Mouse (Mus musculus) G1E (cell line): ENCODE results near the gene Vps39. TPM values are rescaled to one million over a fixed set of nuclear protein-coding genes. Genes with fewer than 3 reads are reported as not detected.

ENCODE experiments used
- ATAC-seq: 2 replicates; pipeline ENCODE4 v1.8.0; 2016; ENCODE audit warnings: mild to moderate bottlenecking; ENCODE audit not compliant: insufficient number of reproducible peaks, poor library complexity, low FRiP score, severe bottlenecking; ENCODE audit errors: extremely low read depth
- DNase-seq: peaks from one replicate; pipeline ENCODE4 v3.0.0; 2012; ENCODE audit warnings: low spot score
- H3K27me3 ChIP-seq: 2 replicates; pipeline ENCODE4 v1.6.1; 2012; ENCODE audit warnings: mild to moderate bottlenecking, low read length, inconsistent platforms; ENCODE audit not compliant: insufficient read depth
- H3K36me3 ChIP-seq: replicated peaks from 2 replicates; pipeline ENCODE3; 2012; ENCODE audit warnings: mild to moderate bottlenecking, inconsistent platforms
- H3K4me1 ChIP-seq: 2 replicates; pipeline ENCODE4 v1.6.1; 2012; ENCODE audit warnings: low read depth, low read length, inconsistent platforms, mixed read lengths; ENCODE audit not compliant: insufficient read depth
- H3K4me3 ChIP-seq: 2 replicates; pipeline ENCODE4 v1.5.1; 2012; ENCODE audit warnings: low read depth, mild to moderate bottlenecking, inconsistent platforms, low read length, moderate library complexity, mixed read lengths
- H3K9me3 ChIP-seq: replicated peaks from 2 replicates; pipeline ENCODE4 v1.6.1; 2012; ENCODE audit warnings: inconsistent platforms
- CTCF ChIP-seq: IDR thresholded peaks from 2 replicates; pipeline ENCODE4 v1.5.1; 2012; ENCODE audit warnings: low read depth, low read length, inconsistent platforms, mixed read lengths
- GATA1 ChIP-seq: IDR thresholded peaks from 2 replicates; pipeline ENCODE4 v1.6.1; 2012; ENCODE audit warnings: borderline replicate concordance, low read length, inconsistent platforms, mixed read lengths
- GATA2 ChIP-seq: IDR thresholded peaks from 2 replicates; pipeline ENCODE4 v1.6.1; 2012; ENCODE audit warnings: low read depth, low read length, inconsistent platforms, borderline replicate concordance
- POLR2AphosphoS5 ChIP-seq: IDR thresholded peaks from 2 replicates; pipeline ENCODE4 v1.6.1; 2012; ENCODE audit warnings: low read depth, low read length, inconsistent platforms; ENCODE audit not compliant: insufficient replicate concordance
- TAL1 ChIP-seq: conservative IDR thresholded peaks from 2 replicates; pipeline ENCODE4 v1.6.1; 2012; ENCODE audit warnings: low read depth, low read length, inconsistent platforms, mixed read lengths
- polyA plus RNA-seq: library from polyadenylated mRNA; stranded (reverse); fragments of >175 nt; gene quantifications from 2 replicates; pipeline ENCODE4 v1.2.3, GENCODE M21; 2012
- total RNA-seq, 2 experiments: library from RNA; stranded (forward) in 1 of 2; stranded (reverse) in 1 of 2; fragments of 200-1000 nt in 1 of 2; fragments of >200 nt in 1 of 2; fragmentation: Nextera tagmentation in 1 of 2; gene quantifications; 2 replicates each; pipeline ENCODE4 v1.2.3; 2014 to 2017

Vps39 gene
- total and polyA plus RNA-seq, 3 experiments: 15.1 to 38.8 (median 29.7) TPM

GRCm38 (mm10) chr2:120386264-120386663, 33.3 kb upstream of the Vps39 start:
- TF ChIP-seq POLR2AphosphoS5 (no peak), CTCF (no peak), GATA2 (no peak), GATA1 (no peak), TAL1 (no peak)
- no peak for DNase-seq

GRCm38 (mm10) chr2:120373858-120374257, 20.9 kb upstream of the Vps39 start:
- no peaks in the 10 kb centered on the region for H3K9me3 ChIP-seq
- no peaks in the 10 kb centered on the region for H3K27me3 ChIP-seq
- peaks cover 79% of the 10 kb centered on the region for H3K36me3 ChIP-seq
- DNase-seq: no peak
- no peaks in the 10 kb centered on the region for H3K4me1 ChIP-seq
- no peak for TF ChIP-seq CTCF
- no peak for ATAC-seq
- no peak overlapping the region for H3K4me3 ChIP-seq

More at GRCm38 (mm10) chr2:120386264-120386663, 33.3 kb upstream of the Vps39 start:
- H3K27me3 ChIP-seq: no peaks in the 10 kb centered on the region
- no peaks in the 10 kb centered on the region for H3K4me1 ChIP-seq
- H3K9me3 ChIP-seq: no peaks in the 10 kb centered on the region
- no peak overlapping the region for H3K4me3 ChIP-seq
- H3K36me3 ChIP-seq: peaks cover 82% of the 10 kb centered on the region
- ATAC-seq: no peak

- DNase-seq (no peak), ATAC-seq (no peak)
- no peak overlapping the region for H3K4me3 ChIP-seq
- no peaks in the 10 kb centered on the region for H3K9me3 ChIP-seq
- H3K27me3 ChIP-seq: no peaks in the 10 kb centered on the region
- TF ChIP-seq CTCF: no peak
- no peak for TF ChIP-seq GATA1
- TF ChIP-seq TAL1: no peak
- no peak for TF ChIP-seq GATA2
- no peak for TF ChIP-seq POLR2AphosphoS5
- peaks cover 78% of the 10 kb centered on the region for H3K36me3 ChIP-seq
- no peaks in the 10 kb centered on the region for H3K4me1 ChIP-seq
Observed at GRCm38 (mm10) chr2:120367416-120368207, 14.7 kb upstream of the Vps39 start.

GRCm38 (mm10) chr2:120366501-120366900, 13.6 kb upstream of the Vps39 start:
- no peaks in the 10 kb centered on the region for H3K27me3 ChIP-seq
- ATAC-seq: no peak
- H3K4me1 ChIP-seq: no peaks in the 10 kb centered on the region
- DNase-seq: no peak
- peaks cover 78% of the 10 kb centered on the region for H3K36me3 ChIP-seq
- no peaks in the 10 kb centered on the region for H3K9me3 ChIP-seq
- TF ChIP-seq TAL1 (no peak), GATA1 (no peak), CTCF (no peak), GATA2 (no peak), POLR2AphosphoS5 (no peak)
- H3K4me3 ChIP-seq: no peak overlapping the region

- H3K36me3 ChIP-seq: peaks cover 69% of the 10 kb centered on the region
- H3K4me1 ChIP-seq: no peaks in the 10 kb centered on the region
- no peak overlapping the region for H3K4me3 ChIP-seq
Observed at GRCm38 (mm10) chr2:120360425-120360824, 7.5 kb upstream of the Vps39 start.

GRCm38 (mm10) chr2:120351321-120351720, 1.6 kb downstream of the Vps39 start:
- TF ChIP-seq GATA1 (no peak), GATA2 (no peak), POLR2AphosphoS5 (no peak), TAL1 (no peak), CTCF (no peak)
- Histone ChIP-seq H3K36me3 (peaks cover 66% of the 10 kb centered on the region), H3K4me1 (peaks cover 21% of the 10 kb centered on the region), H3K27me3 (no peaks in the 10 kb centered on the region), H3K4me3 (no peak overlapping the region), H3K9me3 (no peaks in the 10 kb centered on the region)
- no peak for ATAC-seq
- no peak for DNase-seq

More at GRCm38 (mm10) chr2:120360425-120360824, 7.5 kb upstream of the Vps39 start:
- ATAC-seq (no peak), DNase-seq (no peak)
- Histone ChIP-seq H3K9me3 (no peaks in the 10 kb centered on the region), H3K27me3 (no peaks in the 10 kb centered on the region)
- TF ChIP-seq TAL1 (no peak), CTCF (no peak), POLR2AphosphoS5 (no peak), GATA2 (no peak), GATA1 (no peak)
